Mouse (Mus musculus): ENCODE results near the gene Rtn2. TPM values are rescaled to one million over a fixed set of nuclear protein-coding genes. Genes with fewer than 3 reads are reported as not detected.
A peak's percentile ranks its signal among the peaks of the same experiment; 100 is the strongest.

Gene Rtn2
- total RNA-seq, 1 experiment: 9.9 TPM

GRCm38 (mm10) chr7:19238344-19238743, 44.1 kb upstream of the Rtn2 start:
- H3K36me3 ChIP-seq (ENCODE audit: control insufficient read depth, insufficient read depth, low read length, poor library complexity, severe bottlenecking): no peaks in the 10 kb centered on the region
- TF ChIP-seq MAFK (IDR thresholded peaks at IDR 0.05; ENCODE audit: insufficient read depth, low read depth, low read length) (no peak), CHD2 (IDR thresholded peaks at IDR 0.05; ENCODE audit: low read depth, low read length) (no peak), ZNF384 (IDR thresholded peaks at IDR 0.05; ENCODE audit: low read depth, low read length) (no peak), HCFC1 (IDR thresholded peaks at IDR 0.05; ENCODE audit: borderline replicate concordance, insufficient read depth, low read length) (no peak), ZC3H11A (IDR thresholded peaks at IDR 0.05; ENCODE audit: borderline replicate concordance, low read depth, low read length) (no peak)
- no peak overlapping the region for H3K9ac ChIP-seq (ENCODE audit: insufficient read depth, low read depth, low read length, poor library complexity, severe bottlenecking)
- H3K4me1 ChIP-seq (ENCODE audit: control insufficient read depth in 2 of 2, insufficient read depth in 2 of 2, low read length in 2 of 2, poor library complexity in 1 of 2): peaks cover 4 to 12% of the 10 kb centered on the region in 2 experiments; a peak in 3 of 4 replicates
- H3K9me3 ChIP-seq (ENCODE audit: control insufficient read depth, insufficient read depth, low read depth, low read length): no peaks in the 10 kb centered on the region
- in situ Hi-C loops (cut with MboI; ENCODE audit: low sequenced_read_pairs in 2 of 2, unreplicated experiment in 2 of 2): no loop called here
- no peak for DNase-seq (ENCODE audit: low read depth, low spot score)
- H3K27ac ChIP-seq (ENCODE audit: insufficient read depth, low read depth, low read length, poor library complexity, severe bottlenecking): no peak overlapping the region
- H3K4me3 ChIP-seq (ENCODE audit: insufficient read depth in 1 of 2, low read depth in 1 of 2, low read length in 2 of 2, poor library complexity in 1 of 2, severe bottlenecking in 1 of 2): no peak overlapping the region

GRCm38 (mm10) chr7:19239423-19239822, 43.0 kb upstream of the Rtn2 start:
- no peaks in the 10 kb centered on the region for H3K9me3 ChIP-seq (ENCODE audit: control insufficient read depth, insufficient read depth, low read depth, low read length)
- H3K4me1 ChIP-seq (ENCODE audit: control insufficient read depth in 2 of 2, insufficient read depth in 2 of 2, low read length in 2 of 2, poor library complexity in 1 of 2): peaks cover 4 to 17% of the 10 kb centered on the region in 2 experiments; a peak in 3 of 4 replicates
- no peak overlapping the region; the same call in 1 of the 2 replicates for H3K27ac ChIP-seq (ENCODE audit: insufficient read depth, low read depth, low read length, poor library complexity, severe bottlenecking)
- TF ChIP-seq MAFK (IDR thresholded peaks at IDR 0.05; ENCODE audit: insufficient read depth, low read depth, low read length): no peak
- TF ChIP-seq ZC3H11A (IDR thresholded peaks at IDR 0.05; ENCODE audit: borderline replicate concordance, low read depth, low read length): peak; percentile 43; the same call in 1 of the 2 replicates
- H3K36me3 ChIP-seq (ENCODE audit: control insufficient read depth, insufficient read depth, low read length, poor library complexity, severe bottlenecking): no peaks in the 10 kb centered on the region
- H3K9ac ChIP-seq (ENCODE audit: insufficient read depth, low read depth, low read length, poor library complexity, severe bottlenecking): no peak overlapping the region
- in situ Hi-C loops (cut with MboI; ENCODE audit: low sequenced_read_pairs in 2 of 2, unreplicated experiment in 2 of 2): no loop called here
- H3K4me3 ChIP-seq (ENCODE audit: insufficient read depth in 1 of 2, low read depth in 1 of 2, low read length in 2 of 2, poor library complexity in 1 of 2, severe bottlenecking in 1 of 2): no peak overlapping the region
- peak; percentile 86 for DNase-seq (ENCODE audit: low read depth, low spot score)

GRCm38 (mm10) chr7:19239986-19240385, 42.4 kb upstream of the Rtn2 start:
- in situ Hi-C loops (cut with MboI; ENCODE audit: low sequenced_read_pairs in 2 of 2, unreplicated experiment in 2 of 2): no loop called here
- Histone ChIP-seq H3K27ac (ENCODE audit: insufficient read depth, low read depth, low read length, poor library complexity, severe bottlenecking) (peak overlapping the region; percentile 60; the same call in 1 of the 2 replicates), H3K4me1 (ENCODE audit: control insufficient read depth in 2 of 2, insufficient read depth in 2 of 2, low read length in 2 of 2, poor library complexity in 1 of 2) (peaks cover 4 to 21% of the 10 kb centered on the region in 2 experiments; a peak in 3 of 4 replicates), H3K9me3 (ENCODE audit: control insufficient read depth, insufficient read depth, low read depth, low read length) (no peaks in the 10 kb centered on the region), H3K4me3 (ENCODE audit: insufficient read depth in 1 of 2, low read depth in 1 of 2, low read length in 2 of 2, poor library complexity in 1 of 2, severe bottlenecking in 1 of 2) (no peak overlapping the region), H3K36me3 (ENCODE audit: control insufficient read depth, insufficient read depth, low read length, poor library complexity, severe bottlenecking) (peaks cover 4% of the 10 kb centered on the region; the same call in 1 of the 2 replicates), H3K9ac (ENCODE audit: insufficient read depth, low read depth, low read length, poor library complexity, severe bottlenecking) (no peak overlapping the region)
- DNase-seq (ENCODE audit: low read depth, low spot score): no peak
- TF ChIP-seq CHD2 (IDR thresholded peaks at IDR 0.05; ENCODE audit: low read depth, low read length) (no peak), ZNF384 (IDR thresholded peaks at IDR 0.05; ENCODE audit: low read depth, low read length) (no peak), ZC3H11A (IDR thresholded peaks at IDR 0.05; ENCODE audit: borderline replicate concordance, low read depth, low read length) (no peak), MAFK (IDR thresholded peaks at IDR 0.05; ENCODE audit: insufficient read depth, low read depth, low read length) (no peak), HCFC1 (IDR thresholded peaks at IDR 0.05; ENCODE audit: borderline replicate concordance, insufficient read depth, low read length) (no peak)

- in situ Hi-C loops (cut with MboI; ENCODE audit: low sequenced_read_pairs in 2 of 2, unreplicated experiment in 2 of 2): no loop called here
- H3K9me3 ChIP-seq (ENCODE audit: control insufficient read depth, insufficient read depth, low read depth, low read length): no peaks in the 10 kb centered on the region
- H3K27ac ChIP-seq (ENCODE audit: insufficient read depth, low read depth, low read length, poor library complexity, severe bottlenecking): no peak overlapping the region
- no peak for DNase-seq (ENCODE audit: low read depth, low spot score)
- H3K4me3 ChIP-seq (ENCODE audit: insufficient read depth in 1 of 2, low read depth in 1 of 2, low read length in 2 of 2, poor library complexity in 1 of 2, severe bottlenecking in 1 of 2): no peak overlapping the region
- no peak for TF ChIP-seq MAFK (IDR thresholded peaks at IDR 0.05; ENCODE audit: insufficient read depth, low read depth, low read length)
- TF ChIP-seq ZNF384 (IDR thresholded peaks at IDR 0.05; ENCODE audit: low read depth, low read length): no peak
- TF ChIP-seq HCFC1 (IDR thresholded peaks at IDR 0.05; ENCODE audit: borderline replicate concordance, insufficient read depth, low read length): no peak
- TF ChIP-seq ZC3H11A (IDR thresholded peaks at IDR 0.05; ENCODE audit: borderline replicate concordance, low read depth, low read length): no peak
- H3K9ac ChIP-seq (ENCODE audit: insufficient read depth, low read depth, low read length, poor library complexity, severe bottlenecking): no peak overlapping the region
- peaks cover 6 to 23% of the 10 kb centered on the region in 2 experiments for H3K4me1 ChIP-seq (ENCODE audit: control insufficient read depth in 2 of 2, insufficient read depth in 2 of 2, low read length in 2 of 2, poor library complexity in 1 of 2)
- H3K36me3 ChIP-seq (ENCODE audit: control insufficient read depth, insufficient read depth, low read length, poor library complexity, severe bottlenecking): peaks cover 10% of the 10 kb centered on the region; the same call in 1 of the 2 replicates
These were observed 41.4 kb upstream of the Rtn2 start for GRCm38 (mm10) chr7:19240905-19241463.
